Mouse (Mus musculus): ENCODE measurements around the gene Mrpl45. TPM values are rescaled to one million over a fixed set of nuclear protein-coding genes. Genes with fewer than 3 reads are reported as not detected.

Gene Mrpl45
- 40.8 and 42.3 TPM in 2 replicates for polyA plus RNA-seq (2015; fragmentation: Nextera tagmentation; extraction: Ambion mirVana)

DNA sequence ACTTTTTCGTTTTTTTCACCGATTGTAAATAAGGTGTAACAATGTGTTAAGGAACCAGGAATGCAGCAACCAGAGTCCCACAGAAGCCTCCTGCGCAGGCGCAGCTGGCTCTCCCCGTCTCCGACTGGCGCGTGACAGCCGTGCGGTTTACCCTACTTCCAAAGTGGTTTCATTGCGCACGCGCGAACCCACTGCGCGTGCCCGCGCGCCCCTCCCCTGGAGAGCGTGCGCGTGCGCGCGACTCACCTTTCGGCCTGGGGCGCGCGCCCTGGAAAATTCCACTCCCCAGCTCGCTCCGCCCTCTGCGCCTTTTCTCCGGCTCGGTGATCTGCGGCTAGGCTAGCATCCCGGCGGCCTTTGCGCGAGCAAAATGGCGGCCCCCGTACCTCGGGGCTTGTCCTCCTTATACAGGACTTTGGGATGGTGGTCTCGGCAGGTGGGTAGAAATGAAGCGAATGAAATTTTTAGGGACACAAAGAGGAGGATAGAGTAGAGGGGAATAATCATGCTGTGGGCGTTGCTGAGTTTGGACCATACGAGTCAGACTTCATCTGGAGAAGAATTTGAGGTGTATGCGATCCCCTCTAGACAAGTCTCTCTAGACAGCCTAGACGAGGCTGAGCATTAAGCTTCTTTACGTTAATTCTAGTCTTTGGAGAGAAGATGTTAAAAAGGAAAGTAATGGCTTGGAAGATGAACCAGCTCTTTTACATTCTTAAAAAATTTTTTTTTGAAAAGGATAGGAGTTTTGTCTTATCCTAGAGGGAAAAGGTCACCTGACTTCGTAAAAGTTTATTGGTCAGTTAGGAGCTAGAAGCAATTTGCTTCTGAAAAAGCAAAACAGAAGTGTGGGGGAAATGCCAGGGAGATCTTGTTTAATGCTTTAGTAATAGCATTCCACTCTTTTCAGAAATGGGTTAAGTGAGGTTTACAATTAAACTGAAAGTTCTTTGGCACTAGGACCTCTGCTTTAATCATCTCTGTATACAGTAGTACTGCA is at the start of gene Mrpl45:
Mrpl45 (plus strand) TSS at position 213 of the 1,000 bp plus-strand sequence.

DNA sequence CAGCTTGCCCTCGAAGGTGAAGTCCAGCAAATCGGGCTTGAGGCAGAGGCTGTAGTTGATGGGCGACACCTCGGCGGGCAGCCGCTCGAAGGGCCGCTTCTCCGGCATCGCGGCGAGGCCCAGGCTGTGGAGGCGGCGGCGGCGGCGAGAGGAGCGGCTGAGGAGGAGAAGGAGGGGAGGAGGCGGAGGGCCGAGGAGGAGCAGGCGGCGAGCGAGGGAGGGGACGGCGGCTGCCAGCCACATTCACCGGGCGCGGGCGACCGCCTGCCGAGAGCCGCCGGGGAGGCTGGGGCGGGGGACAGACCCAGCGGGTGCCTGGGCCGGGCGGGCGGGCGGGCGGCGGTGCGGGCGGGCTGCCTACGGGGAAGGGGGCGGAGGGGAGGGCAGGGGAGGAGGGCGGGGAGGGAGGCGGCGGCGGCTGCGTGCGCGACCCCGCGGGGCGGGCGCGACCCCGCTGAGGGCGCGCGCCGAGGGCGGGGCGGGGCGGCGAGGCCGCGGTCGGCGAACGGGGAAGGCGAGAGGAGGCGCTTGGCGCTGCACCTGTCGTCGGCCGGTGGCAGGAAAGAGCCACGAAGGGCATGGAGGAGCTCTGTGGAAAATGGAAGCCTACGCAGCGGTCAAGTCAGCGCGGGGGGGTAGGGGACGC is 35.2 kb upstream of the Mrpl45 start, which contains the start of gene Npepps:
Npepps (minus strand) TSS at position 423 of the 646 bp plus-strand sequence.

DNA sequence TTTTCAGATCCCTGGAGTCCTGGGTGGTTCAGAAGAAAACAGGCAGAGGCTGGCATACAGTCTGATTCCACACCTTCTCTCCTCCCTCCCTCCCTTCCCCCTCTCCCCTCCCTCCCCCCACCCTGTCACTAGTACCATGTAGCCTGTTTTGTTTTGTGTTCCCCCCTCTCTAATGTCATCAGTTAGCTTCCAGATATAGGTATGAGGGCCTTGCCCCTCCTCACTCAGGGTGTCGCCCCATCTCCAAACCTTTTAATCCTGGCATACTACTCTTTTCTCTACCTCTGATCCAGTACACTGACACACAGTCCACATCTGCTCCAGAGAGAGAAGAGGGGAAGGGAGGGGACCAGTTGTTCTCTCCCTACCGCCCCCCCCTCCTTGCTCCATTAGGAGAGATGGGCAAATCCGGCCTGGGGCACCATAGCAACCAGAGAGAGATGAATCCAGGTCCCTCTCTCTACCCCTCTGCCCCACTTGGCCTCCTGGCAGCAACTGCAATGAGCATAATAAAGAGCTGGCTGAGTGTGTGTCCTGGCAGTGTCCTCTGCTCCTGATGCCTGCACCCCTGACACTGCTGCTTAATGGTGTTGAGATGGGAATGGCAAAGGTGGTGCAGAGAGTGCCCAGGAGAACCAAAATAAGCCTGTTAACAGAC is 36.6 kb downstream of the Mrpl45 start, which contains the start of gene Gpr179:
Gpr179 (minus strand) TSS at position 51 of the 658 bp plus-strand sequence.

DNA sequence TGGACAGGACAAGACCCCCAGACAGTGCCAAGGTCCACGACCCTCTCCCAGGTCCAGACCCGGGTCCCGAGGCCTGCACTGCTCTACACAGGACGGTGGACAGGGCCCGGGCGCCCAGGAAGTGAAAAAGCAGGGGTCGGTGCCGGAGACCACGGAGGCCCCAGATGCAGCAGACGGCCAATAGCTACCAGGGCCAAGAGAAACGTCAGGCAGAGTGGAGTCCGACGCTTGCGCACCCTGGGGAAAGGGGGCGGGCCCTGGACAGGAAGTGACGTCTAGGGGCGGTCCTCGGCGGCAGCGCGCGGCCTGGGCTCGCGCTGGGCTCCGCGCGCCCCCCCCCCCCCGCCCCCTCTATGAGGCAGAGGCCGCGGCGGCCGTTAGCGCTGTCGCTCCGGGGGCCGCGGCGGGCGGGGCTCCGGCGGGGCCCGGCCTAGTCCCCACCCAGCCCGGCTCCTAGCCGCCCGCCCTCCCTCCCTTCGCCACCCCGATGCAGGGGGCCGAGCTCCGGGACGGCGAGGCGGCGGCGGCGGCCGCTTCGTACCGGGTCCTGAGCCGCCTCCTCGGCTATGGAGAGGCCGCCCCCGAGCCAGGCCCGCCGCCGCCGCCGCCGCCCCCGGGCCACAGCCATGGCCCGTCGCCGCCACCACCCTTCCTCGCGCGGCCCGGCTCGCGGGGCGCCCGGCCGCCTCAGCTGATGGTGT is 46.6 kb downstream of the Mrpl45 start, which contains the start of gene Socs7:
Socs7 (plus strand) TSS at position 604 of the 701 bp plus-strand sequence.

Other genes starting within 250 kb of the Mrpl45 start
- gene Tbx21, start 200.4 kb upstream of the Mrpl45 start, polyA plus RNA-seq (2015; fragmentation: Nextera tagmentation; extraction: Ambion mirVana), result 0.32 and 0.45 TPM in 2 replicates
- gene Tbkbp1, start 164.2 kb upstream of the Mrpl45 start, polyA plus RNA-seq (2015; fragmentation: Nextera tagmentation; extraction: Ambion mirVana), result 12.1 and 13.1 TPM in 2 replicates
- gene Kpnb1, start 127.8 kb upstream of the Mrpl45 start, polyA plus RNA-seq (2015; fragmentation: Nextera tagmentation; extraction: Ambion mirVana), result 24.1 and 27.3 TPM in 2 replicates
- gene Npepps, start 35.1 kb upstream of the Mrpl45 start, polyA plus RNA-seq (2015; fragmentation: Nextera tagmentation; extraction: Ambion mirVana), result 90.5 and 99.5 TPM in 2 replicates
- 1.5 and 1.9 TPM in 2 replicates for gene Gpr179, start 36.4 kb downstream of the Mrpl45 start, polyA plus RNA-seq (2015; fragmentation: Nextera tagmentation; extraction: Ambion mirVana)
- gene Socs7, start 46.8 kb downstream of the Mrpl45 start, polyA plus RNA-seq (2015; fragmentation: Nextera tagmentation; extraction: Ambion mirVana), result 7.4 and 8.5 TPM in 2 replicates
- gene Arhgap23, start 99.8 kb downstream of the Mrpl45 start, polyA plus RNA-seq (2015; fragmentation: Nextera tagmentation; extraction: Ambion mirVana), result 12.0 and 13.5 TPM in 2 replicates
- gene 4933428G20Rik, start 184.6 kb downstream of the Mrpl45 start, polyA plus RNA-seq (2015; fragmentation: Nextera tagmentation; extraction: Ambion mirVana), result 0.78 and 0.79 TPM in 2 replicates

Measured in neural tube, postnatal 0 days (tissue).